Mouse (Mus musculus) bone marrow, adult 2 months (tissue): ENCODE measurements around the gene Rassf8.

Experiments used
- CTCF ChIP-seq: fragments of 200-500 bp; IDR thresholded peaks from 2 replicates; pipeline ENCODE4 v1.5.1; 2011; ENCODE audit warnings: low read length, control low read depth; ENCODE audit not compliant: control insufficient read depth, insufficient read depth
- POLR2A ChIP-seq: fragments of 200-500 bp; IDR thresholded peaks from 2 replicates; pipeline ENCODE4 v1.6.1; 2011; ENCODE audit warnings: low read depth, mild to moderate bottlenecking, control low read depth, low read length, borderline replicate concordance; ENCODE audit not compliant: control insufficient read depth

DNA sequence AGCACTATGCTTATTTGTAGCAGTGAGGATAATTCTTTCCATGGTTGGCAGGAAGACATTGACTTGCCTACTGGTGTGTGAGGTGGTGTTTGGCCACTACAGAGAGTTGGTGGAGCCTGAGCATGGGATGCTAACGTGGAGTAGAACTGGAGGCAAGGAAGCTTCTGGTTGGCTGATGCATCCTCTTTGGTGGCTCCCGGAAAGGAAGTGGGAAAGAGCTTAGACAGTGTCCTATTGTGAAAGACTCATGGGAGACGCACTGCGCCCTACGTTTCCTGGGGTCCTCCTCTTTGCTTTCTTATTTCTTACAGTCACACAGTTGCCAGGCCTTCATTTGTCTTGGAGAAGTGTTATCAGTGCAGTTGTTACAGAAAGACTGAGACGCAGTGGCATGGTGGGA lies 20.4 kb downstream of the Rassf8 start:
- TF ChIP-seq POLR2A: no peak
- no peak for TF ChIP-seq CTCF
